Mouse (Mus musculus) layer of hippocampus, adult 18-20 months (tissue): ENCODE measurements around the gene Nmral1. TPM values are rescaled to one million over a fixed set of nuclear protein-coding genes. Genes with fewer than 3 reads are reported as not detected.
"Not testable (repeated sequence)": the region's sequence is repeated elsewhere in the genome, so short reads cannot be mapped to it uniquely, and the experiment has no call there.

Source experiments
- DNase-seq, 2 experiments: peaks; one replicate each; pipeline ENCODE4 v3.0.0; 2022; ENCODE audit warnings: low spot score in 2 of 2
- long read RNA-seq: library from polyadenylated mRNA; stranded (forward); transcript quantifications from one replicate; pipeline ENCODE4 v2.0.0, GENCODE M21; 2021
- total RNA-seq, 2 experiments: library from RNA; stranded (reverse); gene quantifications; 2 replicates each; pipeline ENCODE4 v1.2.3; 2021

Gene Nmral1
- 10 to 100 TPM; 17.7 to 18.0 TPM for total RNA-seq
- long read RNA-seq, partial matches to known transcripts = 1 of 6 reads
- long read RNA-seq, other reads (novel, unspliced or antisense) = 0 of 6 reads

GRCm38 (mm10) chr16:4718753-4719518 lies at the start of gene Nmral1:
Nmral1 (minus strand) TSS chr16:4719356.
- peak in 1 of 2 experiments; percentile 77 for DNase-seq

- DNase-seq = no peak
Observed at GRCm38 (mm10) chr16:4768719-4769118, 49.6 kb upstream of the Nmral1 start.

GRCm38 (mm10) chr16:4767012-4767790 lies 48.0 kb upstream of the Nmral1 start:
- no peak for DNase-seq

GRCm38 (mm10) chr16:4765852-4766251 lies 46.7 kb upstream of the Nmral1 start:
- DNase-seq = no peak

GRCm38 (mm10) chr16:4763276-4763675 lies 44.1 kb upstream of the Nmral1 start:
- peak in 1 of 2 experiments; percentile 74 for DNase-seq

GRCm38 (mm10) chr16:4762437-4762836 lies 43.3 kb upstream of the Nmral1 start:
- no peak for DNase-seq

- not testable (repeated sequence) for DNase-seq
Observed at GRCm38 (mm10) chr16:4756660-4757335, 37.6 kb upstream of the Nmral1 start.

- no peak for DNase-seq
Observed at GRCm38 (mm10) chr16:4754045-4754444, 34.9 kb upstream of the Nmral1 start.

GRCm38 (mm10) chr16:4752155-4752554 lies 33.0 kb upstream of the Nmral1 start:
- DNase-seq = no peak

GRCm38 (mm10) chr16:4742186-4742585 lies 23.0 kb upstream of the Nmral1 start:
- DNase-seq = no peak

GRCm38 (mm10) chr16:4739994-4740393 lies 20.8 kb upstream of the Nmral1 start:
- DNase-seq = no peak

- DNase-seq = no peak
Observed at GRCm38 (mm10) chr16:4736262-4736661, 17.1 kb upstream of the Nmral1 start.

GRCm38 (mm10) chr16:4730776-4731358 lies 11.7 kb upstream of the Nmral1 start:
- DNase-seq = no peak

GRCm38 (mm10) chr16:4727963-4728362 lies 8.8 kb upstream of the Nmral1 start:
- no peak for DNase-seq

GRCm38 (mm10) chr16:4727526-4727925 lies 8.4 kb upstream of the Nmral1 start:
- DNase-seq = no peak

GRCm38 (mm10) chr16:4726528-4727128 lies 7.5 kb upstream of the Nmral1 start:
- no peak for DNase-seq

- peak; percentile 90 to 92 for DNase-seq
Observed at GRCm38 (mm10) chr16:4725780-4726527, 6.8 kb upstream of the Nmral1 start, which contains the start of gene Hmox2. Hmox2 (plus strand) TSS chr16:4726361.

- DNase-seq = no peak
Observed at GRCm38 (mm10) chr16:4725266-4725665, 6.1 kb upstream of the Nmral1 start.

- no peak for DNase-seq
Observed at GRCm38 (mm10) chr16:4722915-4723209, 3.7 kb upstream of the Nmral1 start.
